Mouse (Mus musculus) adrenal gland, adult 8-10 months (tissue): ENCODE data around the gene Oosp1. TPM values are rescaled to one million over a fixed set of nuclear protein-coding genes. Genes with fewer than 3 reads are reported as not detected.
A peak's percentile ranks its signal among the peaks of the same experiment; 100 is the strongest.

Experiments used
- DNase-seq: peaks from one replicate; pipeline ENCODE4 v3.0.0; 2022
- total RNA-seq, 4 experiments: library from RNA; stranded (reverse); gene quantifications; 2 replicates each; pipeline ENCODE4 v1.2.4; 2022

Gene Oosp1
- 1 to 10 TPM in 2 of 4 experiments, not detected in 2; 5.4 to 5.5 TPM for total RNA-seq

DNA sequence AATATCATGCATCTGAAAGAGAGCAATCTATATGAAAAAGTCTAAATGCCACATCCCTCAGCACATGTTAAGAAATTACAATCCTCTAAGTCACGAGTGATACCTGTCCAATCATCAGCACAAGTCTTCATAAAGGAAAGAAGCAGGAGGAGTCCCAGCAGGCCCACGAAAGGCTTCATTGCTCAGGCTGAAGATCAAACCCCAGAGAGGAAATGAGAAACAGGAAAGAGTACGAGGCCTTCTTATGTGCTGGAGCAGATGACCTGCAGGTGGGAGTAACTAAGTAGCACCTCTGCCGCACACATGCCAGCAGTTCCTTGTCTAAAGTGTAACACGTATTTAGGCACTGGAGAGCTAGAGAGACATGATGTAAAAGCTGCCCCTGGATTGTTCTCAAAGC, at the start of gene Oosp1:
Gene Oosp1 (minus strand): TSS at position 312 of the 400 bp plus-strand sequence.
- DNase-seq, result no peak

DNA sequence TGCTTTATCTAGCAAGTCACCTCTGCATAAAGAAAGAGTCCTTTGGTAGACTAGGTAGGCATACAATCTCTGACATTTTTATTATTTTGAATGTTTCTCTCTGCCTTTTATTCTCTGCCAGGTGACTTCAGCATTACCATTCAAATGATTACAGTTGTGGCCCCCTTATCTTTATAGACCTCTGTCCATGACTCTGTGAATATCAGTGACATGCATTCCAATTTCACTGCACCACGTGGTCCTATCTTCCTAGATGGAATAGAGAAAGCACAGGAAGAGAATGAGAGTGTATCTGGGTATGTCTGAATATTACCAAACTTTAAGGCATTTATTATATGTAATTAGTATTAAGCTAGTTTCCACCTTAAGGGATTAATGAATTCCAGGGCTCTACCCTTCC, 45.5 kb upstream of the Oosp1 start:
- no peak for DNase-seq

DNA sequence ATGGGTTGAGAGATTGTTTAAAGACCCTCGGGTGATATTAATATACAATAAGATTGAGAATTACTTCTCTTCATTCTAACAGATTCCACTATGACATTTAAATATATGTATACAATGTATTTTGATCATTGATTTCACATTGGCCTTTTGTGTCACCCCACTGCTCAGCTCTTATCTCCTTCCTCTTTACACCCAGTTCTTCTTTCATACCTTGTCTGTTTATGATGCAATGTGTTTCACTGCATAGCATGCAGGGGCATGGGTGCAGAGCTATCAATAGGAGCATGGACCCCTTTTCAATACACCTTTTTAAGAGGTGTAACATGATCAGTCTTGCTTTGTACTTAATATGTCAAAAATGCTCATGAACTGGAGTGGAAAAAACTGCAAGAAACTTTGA, 39.3 kb upstream of the Oosp1 start:
- no peak for DNase-seq

DNA sequence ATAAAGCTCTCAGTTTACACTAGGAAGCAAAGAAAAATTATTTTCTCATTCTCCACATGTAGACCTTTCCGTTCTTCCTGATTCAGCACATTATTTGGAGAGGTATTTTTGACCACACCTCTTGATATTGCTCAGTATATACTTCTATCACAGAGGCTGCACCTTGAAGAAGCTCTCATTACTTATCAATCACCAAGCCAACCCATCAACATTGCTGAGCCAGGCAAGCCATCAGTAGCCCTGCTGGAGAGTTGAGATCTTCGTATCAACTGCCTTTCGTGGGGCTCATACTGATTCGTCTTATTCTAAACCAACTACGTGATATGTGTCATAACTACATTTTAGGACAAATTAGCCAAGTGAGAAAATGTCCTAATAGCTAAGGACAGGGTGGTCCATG, 36.4 kb upstream of the Oosp1 start:
- no peak for DNase-seq

DNA sequence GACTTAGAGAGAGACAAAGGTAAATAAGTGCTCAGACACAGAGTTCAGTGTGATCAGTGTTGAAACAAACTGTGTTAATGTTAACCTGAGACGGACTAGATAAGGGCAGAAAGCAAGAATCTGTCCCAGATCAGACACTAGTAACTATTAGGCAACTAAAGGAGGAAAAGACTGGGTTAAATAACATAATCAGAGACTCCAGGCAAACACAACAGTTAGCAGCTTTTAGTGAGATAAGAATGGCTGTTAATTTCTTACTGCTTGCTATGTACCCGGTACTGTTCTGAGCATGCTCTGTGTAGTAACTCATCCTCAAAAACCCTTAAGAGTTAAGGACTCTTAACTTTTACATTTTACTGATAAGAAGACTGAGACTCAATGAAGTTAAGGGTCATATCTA, 35.0 kb upstream of the Oosp1 start:
- DNase-seq, result no peak

DNA sequence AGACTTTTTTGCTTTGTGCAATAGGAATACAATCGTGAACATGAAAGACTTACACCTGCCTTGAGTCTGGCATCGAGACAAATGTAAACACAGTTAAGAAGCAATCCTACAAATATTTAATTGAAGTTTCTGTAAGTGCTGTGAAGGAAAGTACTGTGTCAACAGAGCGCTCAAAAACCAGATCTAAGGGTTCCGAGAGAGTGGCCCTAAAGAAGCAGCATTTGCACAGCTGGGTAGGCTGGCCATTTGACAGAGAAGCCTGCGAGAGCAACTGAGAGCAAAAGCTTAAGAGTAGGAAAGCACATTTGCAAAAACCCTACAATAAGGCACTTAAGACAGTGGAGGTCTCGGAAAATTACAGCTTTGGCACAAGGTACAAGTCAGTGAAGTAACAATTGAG, 33.3 kb upstream of the Oosp1 start:
- no peak for DNase-seq

DNA sequence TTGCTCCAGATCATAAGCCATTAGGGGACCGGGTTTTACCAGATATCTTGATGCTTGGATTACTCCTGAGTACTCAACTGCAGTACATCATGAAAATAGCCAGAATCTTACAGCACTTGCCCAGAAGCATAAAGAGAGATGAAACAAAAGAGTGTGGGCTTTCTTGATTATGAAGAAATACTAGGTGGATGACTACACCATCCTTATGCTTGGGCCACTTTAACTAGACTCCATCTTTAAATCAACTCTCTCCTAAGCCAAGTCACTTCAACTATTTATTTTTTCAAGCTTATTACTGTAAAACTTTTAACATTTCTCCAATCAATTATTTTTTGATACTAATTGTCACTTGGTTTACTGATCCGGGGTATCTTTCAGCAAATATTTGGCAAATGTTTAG, 32.9 kb upstream of the Oosp1 start:
- DNase-seq, result no peak

DNA sequence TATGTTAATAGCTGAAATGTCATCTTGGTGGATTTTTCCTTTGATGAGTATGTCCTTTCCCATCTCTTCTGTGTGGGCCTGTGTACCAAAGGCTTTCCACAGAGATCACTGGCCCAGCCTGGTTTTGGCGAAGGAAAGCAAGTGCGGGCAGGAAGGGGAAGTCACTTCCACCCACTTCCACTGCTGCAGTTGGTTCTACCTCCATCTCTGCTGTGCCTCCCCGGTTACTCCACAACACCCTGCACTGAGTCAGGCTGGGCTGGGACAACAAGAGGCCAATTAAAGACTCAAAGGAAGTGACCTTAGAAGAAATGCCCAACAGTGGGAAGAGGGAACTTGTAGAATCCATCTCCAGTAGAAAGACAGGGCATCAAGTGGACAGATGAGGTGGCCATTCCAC, 29.1 kb upstream of the Oosp1 start:
- no peak for DNase-seq

DNA sequence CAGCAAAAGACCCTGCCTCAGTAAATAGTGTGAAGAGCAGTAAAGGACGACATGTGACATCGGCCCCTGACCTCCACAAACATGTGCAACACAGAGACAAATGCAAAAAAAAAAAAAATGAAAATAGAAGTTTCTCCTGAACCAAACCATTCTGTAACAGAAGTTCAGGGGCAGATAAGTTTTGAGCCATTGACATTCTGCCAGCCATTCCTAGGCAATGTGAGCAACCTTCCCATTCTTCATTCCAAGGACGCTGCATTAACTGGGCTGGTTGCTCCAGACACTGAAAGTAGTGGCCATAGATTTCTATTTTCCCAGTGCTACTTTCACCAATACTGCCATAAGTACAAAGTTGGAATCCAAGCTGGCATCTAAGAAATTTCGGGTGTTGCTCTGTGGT, 21.5 kb upstream of the Oosp1 start:
- peak; percentile 54 for DNase-seq

DNA sequence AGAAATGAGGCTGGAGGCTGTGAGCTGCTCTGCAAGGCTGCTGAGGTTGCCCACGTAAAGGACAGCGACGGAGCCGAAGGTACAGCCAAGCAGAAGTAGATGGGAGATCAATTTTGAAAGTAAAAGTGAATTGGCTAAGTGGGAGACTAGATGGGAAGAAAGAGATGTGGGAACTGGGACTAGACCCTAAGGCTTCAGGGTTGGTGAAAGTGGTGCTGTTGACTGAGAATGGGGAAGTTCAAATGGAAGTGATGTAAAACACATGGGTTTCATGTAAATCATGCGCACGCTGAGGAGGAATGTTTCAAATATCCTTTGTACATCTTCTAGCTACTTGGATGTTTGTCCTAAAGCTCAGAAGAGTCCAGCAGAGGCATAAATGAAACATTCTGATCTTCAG, 7.4 kb upstream of the Oosp1 start:
- no peak for DNase-seq

DNA sequence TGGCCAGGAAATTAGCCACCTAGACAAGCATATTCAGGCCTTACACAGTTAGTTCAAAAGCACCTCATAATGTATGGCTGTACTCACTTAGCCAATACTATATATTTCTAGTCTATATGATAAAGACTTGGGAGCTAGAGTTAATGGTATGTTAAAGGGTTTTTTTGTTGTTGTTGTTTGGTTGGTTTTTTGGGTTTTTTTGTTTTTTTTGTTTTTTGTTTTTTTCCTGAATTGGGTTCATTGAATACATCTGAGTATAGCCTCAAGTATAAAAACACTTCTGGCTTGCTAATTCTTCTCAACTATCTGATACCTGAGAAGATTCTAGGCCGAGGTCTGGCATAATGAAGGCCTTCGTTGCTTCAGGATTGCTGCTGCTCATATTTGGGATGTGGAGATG, 5.8 kb upstream of the Oosp1 start, which contains the start of gene Oosp3:
Gene Oosp3 (plus strand): TSS at position 301 of the 400 bp plus-strand sequence.
- DNase-seq, result no peak

DNA sequence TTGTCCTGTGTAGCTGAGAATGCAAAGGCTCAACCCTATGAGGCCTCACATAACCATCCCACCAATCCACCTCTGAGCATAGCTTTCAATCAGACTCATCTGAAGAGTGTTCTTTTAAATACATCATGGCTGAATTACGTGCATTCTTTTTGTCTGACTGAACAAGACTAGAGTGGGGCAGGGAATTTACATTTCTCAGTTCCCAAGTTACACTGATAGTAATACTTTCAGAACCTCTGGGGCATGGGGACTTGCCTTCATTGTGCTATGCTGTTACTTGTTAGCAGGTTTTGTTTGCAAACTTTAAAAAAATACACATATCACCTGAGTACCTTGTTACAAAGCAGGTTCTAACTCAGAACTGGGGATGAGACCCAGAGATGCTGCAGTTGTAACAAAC, 504 bp upstream of the Oosp1 start:
- no peak for DNase-seq

DNA sequence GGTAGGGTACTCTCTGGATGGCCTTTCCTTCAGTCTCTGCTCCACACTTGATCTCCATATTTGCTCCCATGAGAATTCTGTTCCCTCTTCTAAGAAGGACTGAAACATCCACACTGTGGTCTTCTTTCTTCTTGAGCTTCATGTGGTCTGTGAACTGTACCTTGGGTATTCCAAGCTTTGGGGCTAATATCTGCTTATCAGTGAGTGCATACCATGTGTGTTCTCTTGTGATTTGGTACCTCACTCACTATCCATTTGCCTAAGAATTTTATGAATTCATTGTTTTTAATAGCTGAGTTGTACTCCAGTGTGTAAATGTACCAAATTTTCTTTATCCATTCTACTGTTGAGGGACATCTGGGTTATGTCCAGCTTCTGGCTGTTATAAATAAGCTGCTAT, 29.4 kb downstream of the Oosp1 start:
- no peak for DNase-seq

DNA sequence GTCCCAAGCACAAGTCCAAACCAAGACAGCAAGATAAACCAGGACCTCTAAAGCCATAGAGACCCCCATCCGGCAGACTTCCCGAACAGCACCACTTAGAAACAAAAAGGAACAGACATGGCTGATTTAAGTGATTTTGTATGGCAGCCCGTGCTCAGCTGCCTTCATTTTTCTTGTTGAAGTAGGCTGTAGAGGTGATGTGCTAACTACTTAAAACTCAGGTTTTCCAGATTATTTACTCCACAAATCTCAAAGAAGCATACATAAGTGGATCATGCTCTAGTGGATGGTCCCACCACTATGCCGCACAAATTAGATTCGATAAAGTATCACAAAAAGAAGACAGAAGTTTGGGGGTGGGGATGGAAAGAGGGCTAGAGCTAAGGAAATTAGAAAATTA, 30.5 kb downstream of the Oosp1 start, which contains the start of gene Oosp2:
Gene Oosp2 (minus strand): TSS at position 101 of the 400 bp plus-strand sequence.
- DNase-seq, result no peak

DNA sequence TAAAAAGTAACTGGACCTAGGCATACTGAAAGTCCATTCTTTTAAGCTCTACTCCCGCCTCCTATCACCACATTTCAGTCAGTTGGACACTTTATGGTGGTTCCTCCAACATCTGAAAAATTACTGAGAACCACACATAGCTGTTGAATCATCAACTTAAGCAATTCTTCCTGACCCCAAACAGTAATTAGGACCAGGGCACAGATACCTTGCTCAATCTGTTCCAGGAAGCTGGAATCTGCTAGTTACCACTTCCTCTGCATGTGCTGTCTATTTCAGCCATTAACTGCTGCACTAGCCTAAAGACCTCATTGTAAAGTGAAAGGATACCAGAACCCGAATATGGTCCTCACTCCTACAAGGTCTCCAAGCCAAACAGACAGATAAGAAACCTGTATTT, 31.8 kb downstream of the Oosp1 start:
- no peak for DNase-seq

DNA sequence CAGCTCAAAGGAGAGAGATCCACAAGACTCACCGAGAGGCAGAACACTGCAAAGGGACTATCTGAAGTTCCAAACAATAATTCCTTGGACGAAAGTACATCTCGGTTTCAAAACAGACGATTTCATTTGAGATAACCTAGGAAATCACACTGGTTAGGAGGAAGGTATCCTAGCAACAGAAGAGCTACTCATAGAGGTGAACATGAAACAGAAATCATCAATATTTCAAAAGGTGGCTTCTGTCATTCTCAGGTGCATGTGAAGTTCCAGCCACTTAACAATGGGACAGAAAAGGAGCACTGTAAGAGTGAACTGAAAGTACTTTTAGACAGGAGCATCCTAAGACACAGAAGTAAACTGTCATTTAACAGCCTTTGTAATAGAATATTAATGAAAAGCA, 41.4 kb downstream of the Oosp1 start:
- DNase-seq, result no peak

DNA sequence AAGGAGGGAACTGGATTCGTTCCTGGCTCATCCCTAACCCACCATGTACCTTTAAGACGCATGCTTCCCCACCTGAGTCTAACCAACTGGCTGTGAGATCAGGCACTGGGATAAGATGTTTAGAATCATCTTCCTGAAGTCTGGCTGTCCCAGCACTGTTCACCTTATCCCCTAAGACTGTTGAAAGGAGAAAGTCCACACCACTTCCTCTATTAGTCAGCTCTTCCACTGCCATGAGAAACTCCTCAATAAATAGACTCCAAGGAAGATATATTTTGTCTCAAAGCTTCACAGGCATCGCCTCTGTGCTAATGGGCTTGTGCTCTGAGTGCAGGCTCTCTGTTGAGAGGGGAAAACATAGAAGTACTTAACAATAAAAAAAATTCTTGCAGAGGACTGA, 44.8 kb downstream of the Oosp1 start:
- no peak for DNase-seq

DNA sequence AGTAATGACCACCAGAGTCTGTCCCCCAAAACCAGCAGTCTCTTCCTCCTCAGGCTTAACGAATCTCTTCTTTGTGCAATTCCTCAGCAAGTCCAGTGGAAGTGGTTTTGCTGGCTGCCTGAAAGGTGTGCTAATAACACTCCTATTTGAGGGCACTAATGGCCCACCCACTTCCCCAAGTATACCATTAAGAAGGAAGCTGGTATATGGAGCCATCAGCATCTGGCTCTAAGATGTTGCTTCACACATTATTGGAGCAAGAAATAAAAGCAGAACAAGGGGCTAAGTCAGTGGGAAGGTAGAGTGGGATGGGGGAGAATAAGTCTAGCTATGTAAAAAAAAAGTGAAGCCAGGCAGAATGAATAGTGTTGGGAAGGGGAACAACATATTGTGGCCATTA, 50.2 kb downstream of the Oosp1 start, which contains the start of gene Ms4a3:
Gene Ms4a3 (minus strand): TSS at position 120 of the 400 bp plus-strand sequence.
- DNase-seq, result no peak

DNA sequence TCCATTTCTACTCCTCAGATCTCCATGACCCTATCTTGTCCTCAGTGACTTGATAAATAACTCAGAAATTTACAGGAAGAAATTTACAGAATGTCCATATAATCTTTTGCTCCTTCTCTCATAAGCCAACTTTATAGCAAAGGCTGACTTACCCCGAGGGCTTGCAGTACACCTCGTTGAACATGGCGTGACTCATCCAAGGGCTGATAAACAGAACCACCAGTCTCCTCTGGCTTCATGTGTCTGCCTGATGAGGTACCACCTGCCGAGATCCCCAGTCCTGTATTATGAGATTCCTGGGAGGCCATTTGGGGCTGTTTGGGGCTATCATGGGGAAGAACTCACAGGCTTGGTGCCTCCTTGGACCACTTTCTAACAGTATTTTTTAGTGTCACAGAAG, 51.9 kb downstream of the Oosp1 start:
- DNase-seq, result no peak

DNA sequence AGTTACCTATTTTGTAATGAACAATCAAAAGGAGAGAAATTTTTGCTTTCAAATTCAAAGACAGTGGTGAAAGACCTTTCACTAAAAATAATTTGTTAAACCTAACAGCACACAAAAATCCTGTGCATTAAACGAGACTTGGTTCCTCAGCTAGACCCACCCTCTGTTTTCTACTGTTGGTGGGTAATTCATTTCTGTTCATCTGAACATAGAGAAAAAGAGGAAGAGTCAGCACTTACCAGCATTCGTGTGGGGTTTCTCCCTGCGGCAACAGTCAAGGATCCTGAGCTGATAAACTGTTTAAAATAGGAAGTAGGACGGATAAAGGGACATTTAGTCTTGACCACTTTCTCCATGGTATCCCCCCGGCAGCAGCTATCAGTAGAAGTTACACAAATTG, 55.4 kb downstream of the Oosp1 start:
- DNase-seq, result no peak

DNA sequence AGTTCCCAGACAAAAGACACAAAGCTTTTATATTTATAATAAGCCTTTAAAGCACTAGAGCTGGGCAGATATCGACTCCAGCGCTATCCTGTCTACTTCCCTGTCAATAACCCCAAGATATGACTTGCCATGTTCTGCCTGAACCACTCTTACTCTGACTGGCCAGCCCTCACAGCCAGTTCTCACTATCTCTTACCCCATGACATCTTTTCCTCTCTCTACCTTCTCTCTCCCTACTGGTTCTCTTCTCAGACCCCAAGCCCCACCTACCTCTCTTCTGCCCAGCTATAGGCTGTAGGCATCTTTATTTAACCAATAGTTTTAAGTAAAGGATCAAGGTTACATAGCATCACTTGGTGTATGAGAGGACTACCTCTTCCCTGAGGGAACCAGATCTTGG, 56.6 kb downstream of the Oosp1 start:
- DNase-seq, result no peak

DNA sequence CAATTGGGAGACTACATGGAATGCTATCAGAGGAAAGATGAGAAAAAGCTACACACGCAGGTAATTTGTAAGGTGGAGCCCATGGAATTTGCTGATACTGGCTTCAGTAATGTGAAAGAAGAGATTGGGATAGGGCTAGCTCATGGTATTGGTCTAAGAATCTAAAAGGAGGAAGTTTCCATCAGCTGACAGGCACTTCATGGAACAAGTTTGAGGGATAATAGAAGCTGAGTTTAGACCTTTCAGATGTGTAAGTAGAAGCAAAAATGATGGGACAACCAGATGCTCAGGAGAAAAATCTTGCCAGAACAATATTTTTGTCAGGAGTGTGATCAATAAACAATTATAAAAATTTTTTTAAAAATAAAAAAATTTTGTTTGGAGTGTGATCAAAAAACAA, 57.2 kb downstream of the Oosp1 start:
- no peak for DNase-seq

DNA sequence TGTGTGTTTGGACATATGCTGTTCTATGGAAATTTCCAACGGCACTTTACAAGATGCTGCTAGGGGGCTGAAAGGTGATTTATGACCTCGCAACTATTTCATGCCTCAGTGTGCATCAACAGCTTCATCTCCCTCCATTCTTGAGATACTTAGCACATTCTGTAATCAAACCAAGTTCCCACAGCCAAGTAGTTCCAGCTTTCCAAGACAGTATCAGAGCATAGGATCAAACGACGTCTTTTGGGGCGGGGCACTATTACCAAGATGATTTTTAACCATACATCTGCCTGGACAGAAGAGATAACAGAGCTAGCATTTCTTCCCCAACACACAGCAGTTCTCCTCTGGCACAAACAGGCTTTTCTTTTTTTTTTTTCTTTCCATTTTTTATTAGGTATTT, 65.7 kb downstream of the Oosp1 start:
- no peak for DNase-seq

DNA sequence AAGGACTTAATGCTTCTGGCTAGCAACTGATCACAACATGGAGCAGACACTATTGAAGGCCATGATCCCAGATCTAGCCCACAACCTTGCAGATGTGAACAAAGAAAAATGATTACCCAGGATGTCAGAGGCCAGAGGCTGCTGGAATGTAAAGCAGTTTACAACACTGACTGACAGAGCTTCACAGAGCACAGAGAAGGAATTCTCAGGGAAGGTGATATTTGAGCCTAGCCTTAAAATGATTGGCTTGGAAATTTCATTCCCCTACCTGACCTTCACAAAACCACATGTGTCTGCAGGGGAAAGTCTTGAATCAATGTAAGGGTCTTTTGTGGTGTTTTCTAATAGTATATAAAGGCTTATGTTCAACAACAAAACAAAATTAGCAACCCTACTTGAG, 66.2 kb downstream of the Oosp1 start:
- DNase-seq, result no peak

DNA sequence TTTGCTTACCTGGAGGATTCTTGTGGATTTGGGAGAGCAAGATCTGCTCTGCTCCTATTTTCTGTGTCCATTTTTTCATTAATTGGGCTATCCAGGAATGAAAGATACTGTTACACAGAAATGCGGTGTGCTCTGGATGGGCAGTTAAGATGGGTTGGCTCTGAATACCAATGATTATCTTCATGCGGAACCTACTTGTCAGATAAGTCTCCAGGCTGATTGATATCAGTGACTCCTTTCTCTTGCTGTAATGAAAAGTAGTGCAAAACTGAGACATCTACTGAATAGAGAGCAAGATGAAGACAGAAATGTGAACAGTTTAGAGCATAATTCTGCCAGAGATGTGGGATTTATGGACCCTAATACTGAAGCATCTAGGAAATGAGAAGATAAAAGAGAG, 67.4 kb downstream of the Oosp1 start, which contains the start of gene Ms4a2:
Gene Ms4a2 (minus strand): TSS at position 169 of the 400 bp plus-strand sequence.
- DNase-seq, result no peak
